Mouse (Mus musculus) G1E (cell line): ENCODE data around the gene Cacnb3.

Source experiments
- CTCF ChIP-seq: IDR thresholded peaks from 2 replicates; pipeline ENCODE4 v1.5.1; 2012; ENCODE audit warnings: low read depth, low read length, inconsistent platforms, mixed read lengths
- GATA1 ChIP-seq: IDR thresholded peaks from 2 replicates; pipeline ENCODE4 v1.6.1; 2012; ENCODE audit warnings: borderline replicate concordance, low read length, inconsistent platforms, mixed read lengths
- GATA2 ChIP-seq: IDR thresholded peaks from 2 replicates; pipeline ENCODE4 v1.6.1; 2012; ENCODE audit warnings: low read depth, low read length, inconsistent platforms, borderline replicate concordance
- POLR2AphosphoS5 ChIP-seq: IDR thresholded peaks from 2 replicates; pipeline ENCODE4 v1.6.1; 2012; ENCODE audit warnings: low read depth, low read length, inconsistent platforms; ENCODE audit not compliant: insufficient replicate concordance

DNA sequence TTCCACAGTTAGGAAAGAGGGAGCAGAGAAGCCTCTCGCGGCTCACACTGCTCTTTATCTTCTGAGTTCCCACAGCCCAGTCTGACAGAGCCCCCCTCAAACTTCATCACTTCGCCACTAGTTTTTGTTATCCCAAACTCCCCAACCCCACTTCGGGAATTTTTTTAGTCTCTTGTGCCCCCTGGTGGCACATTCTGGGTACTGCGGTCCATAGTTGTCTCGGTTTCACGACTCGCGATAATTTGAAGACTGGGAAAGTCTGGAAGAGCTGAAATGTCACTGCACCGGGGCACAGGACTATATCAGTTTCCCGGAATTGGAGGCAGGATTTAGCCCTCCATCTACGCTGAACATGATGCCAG lies 13.5 kb upstream of the Cacnb3 start:
- TF ChIP-seq GATA1 (no peak), CTCF (peak; percentile 64), POLR2AphosphoS5 (no peak), GATA2 (no peak)
